Mouse (Mus musculus) liver, adult 2 months (tissue): ENCODE results near the gene Gtf3c6. TPM values are rescaled to one million over a fixed set of nuclear protein-coding genes. Genes with fewer than 3 reads are reported as not detected.
A peak's percentile ranks its signal among the peaks of the same experiment; 100 is the strongest.

Source experiments
- DNase-seq: peaks from one replicate; pipeline ENCODE4 v3.0.0-alpha.2; 2011; ENCODE audit warnings: low read depth, low spot score; ENCODE audit errors: extremely low read depth
- H3K27ac ChIP-seq: fragments of 200-500 bp; replicated peaks from 2 replicates; pipeline ENCODE4 v1.5.1; 2012; ENCODE audit warnings: low read depth, mild to moderate bottlenecking, control low read depth, inconsistent platforms, low read length; ENCODE audit not compliant: insufficient read depth
- H3K27me3 ChIP-seq: fragments of 200-500 bp; 2 replicates; pipeline ENCODE4 v1.6.1; 2012; ENCODE audit warnings: mild to moderate bottlenecking, moderate library complexity, low read length, inconsistent platforms; ENCODE audit not compliant: control insufficient read depth, insufficient read depth
- H3K36me3 ChIP-seq: fragments of 200-500 bp; 2 replicates; pipeline ENCODE4 v1.6.1; 2012; ENCODE audit warnings: low read length, inconsistent platforms; ENCODE audit not compliant: control insufficient read depth, insufficient read depth
- H3K4me1 ChIP-seq: fragments of 200-500 bp; 2 replicates; pipeline ENCODE4 v1.6.1; 2011; ENCODE audit warnings: low read length; ENCODE audit not compliant: control insufficient read depth, insufficient read depth
- H3K4me3 ChIP-seq: fragments of 200-500 bp; 2 replicates; pipeline ENCODE4 v1.5.1; 2011; ENCODE audit warnings: low read depth, mild to moderate bottlenecking, control low read depth, low read length, moderate library complexity; ENCODE audit not compliant: insufficient read depth
- H3K79me2 ChIP-seq: fragments of 200-500 bp; 2 replicates; pipeline ENCODE4 v1.6.1; 2012; ENCODE audit warnings: inconsistent platforms, mild to moderate bottlenecking, low read length, moderate library complexity; ENCODE audit not compliant: control insufficient read depth, insufficient read depth
- H3K9ac ChIP-seq: fragments of 200-500 bp; 2 replicates; pipeline ENCODE4 v1.6.1; 2012; ENCODE audit warnings: low read depth, mild to moderate bottlenecking, control low read depth, inconsistent platforms, low read length
- CTCF ChIP-seq: fragments of 200-500 bp; IDR thresholded peaks from 2 replicates; pipeline ENCODE4 v1.5.1; 2011; ENCODE audit warnings: low read depth, low read length, control low read depth
- POLR2A ChIP-seq: fragments of 200-500 bp; IDR thresholded peaks from 2 replicates; pipeline ENCODE4 v1.6.1; 2011; ENCODE audit warnings: low read length, control low read depth; ENCODE audit not compliant: insufficient read depth; ENCODE audit errors: extremely low read depth
- WGBS: fragments of 180-500 bp; shearing (Covaris S2); methylation state at CpG from one replicate; pipeline ENCODE4 v1.1.7; 2018; 5-methylcytosine and 5-hydroxymethylcytosine counted together
- polyA plus RNA-seq: library from polyadenylated mRNA; depleted of rRNA; stranded (reverse); fragments of >200 nt; gene quantifications from 2 replicates; pipeline ENCODE4 v1.2.3, GENCODE M21; 2012
- total RNA-seq: library from RNA; depleted of rRNA; stranded (reverse); fragments of >200 nt; gene quantifications from 2 replicates; pipeline ENCODE4 v1.2.3, GENCODE M21; 2014

Gene Gtf3c6
- total and polyA plus RNA-seq, 2 experiments, result 3.1 to 6.5 TPM

DNA sequence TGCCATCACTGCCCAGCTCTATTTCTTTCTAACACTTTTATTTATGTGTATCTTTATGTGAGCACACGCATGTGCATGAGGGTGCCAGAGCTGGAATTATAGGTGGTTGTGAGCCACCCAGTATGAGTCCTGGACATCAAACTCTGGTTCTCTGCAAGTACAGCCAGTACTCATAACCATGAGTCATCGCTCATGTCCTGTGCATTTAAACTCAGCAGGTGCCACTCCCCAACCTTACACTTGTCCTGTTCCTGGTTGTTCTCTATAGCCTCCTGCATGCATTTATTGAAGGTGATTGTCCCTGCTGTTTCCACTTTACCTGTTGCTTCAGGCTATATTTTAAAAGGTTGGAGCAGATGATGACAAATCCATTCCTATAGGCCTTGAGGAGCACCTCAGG, 23.7 kb upstream of the Gtf3c6 start:
- H3K9ac ChIP-seq, result no peak overlapping the region
- H3K36me3 ChIP-seq, result peaks cover 8% of the 10 kb centered on the region
- TF ChIP-seq POLR2A, result no peak
- no peak for TF ChIP-seq CTCF
- H3K27ac ChIP-seq, result no peak overlapping the region
- no peaks in the 10 kb centered on the region for H3K27me3 ChIP-seq
- WGBS, result 96% methylated on average over 2 of the region's 2 CpGs
- DNase-seq, result no peak
- H3K4me1 ChIP-seq, result no peaks in the 10 kb centered on the region
- H3K4me3 ChIP-seq, result no peak overlapping the region
- H3K79me2 ChIP-seq, result no peaks in the 10 kb centered on the region

DNA sequence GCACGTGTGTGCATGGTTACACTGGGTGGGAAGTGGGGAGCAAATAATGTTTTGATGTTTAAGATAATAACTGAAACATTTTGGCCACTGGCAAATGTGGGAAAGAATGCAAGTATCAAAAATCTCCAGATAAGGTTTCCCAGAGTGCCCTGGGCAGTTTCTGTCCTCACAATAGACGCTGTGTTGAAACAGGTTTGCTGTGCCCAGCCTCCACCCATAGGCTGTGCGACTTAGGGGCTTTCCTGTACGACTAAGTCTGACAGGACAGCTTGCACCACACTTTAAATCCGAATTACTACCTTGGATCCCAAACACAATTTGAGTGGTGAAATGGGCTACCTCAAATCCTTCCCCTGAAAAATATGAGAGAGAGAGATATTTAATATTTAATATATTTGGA, 20.4 kb upstream of the Gtf3c6 start:
- H3K79me2 ChIP-seq, result no peaks in the 10 kb centered on the region
- no peak overlapping the region for H3K27ac ChIP-seq
- TF ChIP-seq CTCF (no peak), POLR2A (no peak)
- no peaks in the 10 kb centered on the region for H3K27me3 ChIP-seq
- H3K36me3 ChIP-seq, result no peaks in the 10 kb centered on the region
- H3K4me1 ChIP-seq, result no peaks in the 10 kb centered on the region
- no peak overlapping the region for H3K9ac ChIP-seq
- no peak overlapping the region for H3K4me3 ChIP-seq
- no peak for DNase-seq
- WGBS, result 72% methylated on average over 5 of the region's 5 CpGs

DNA sequence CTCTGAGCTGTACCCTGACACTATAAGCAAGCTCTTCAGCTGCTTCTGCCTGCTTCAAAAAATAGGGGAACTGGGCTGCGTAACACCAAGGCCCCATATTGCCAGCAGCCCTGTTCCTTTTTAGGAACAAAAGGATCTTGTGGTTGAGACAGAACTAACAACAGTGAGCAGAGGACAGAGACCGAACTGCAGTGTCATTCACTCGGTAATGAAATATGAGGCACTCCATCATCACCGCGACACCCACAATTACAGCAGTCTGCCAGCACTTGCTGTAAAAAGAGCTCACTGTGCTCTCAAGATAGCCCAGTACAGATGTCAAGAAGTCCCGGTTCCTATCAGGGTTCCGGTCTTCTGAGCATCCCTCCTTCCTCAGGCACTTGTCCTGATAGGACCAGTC, 18.1 kb upstream of the Gtf3c6 start:
- H3K9ac ChIP-seq, result no peak overlapping the region

DNA sequence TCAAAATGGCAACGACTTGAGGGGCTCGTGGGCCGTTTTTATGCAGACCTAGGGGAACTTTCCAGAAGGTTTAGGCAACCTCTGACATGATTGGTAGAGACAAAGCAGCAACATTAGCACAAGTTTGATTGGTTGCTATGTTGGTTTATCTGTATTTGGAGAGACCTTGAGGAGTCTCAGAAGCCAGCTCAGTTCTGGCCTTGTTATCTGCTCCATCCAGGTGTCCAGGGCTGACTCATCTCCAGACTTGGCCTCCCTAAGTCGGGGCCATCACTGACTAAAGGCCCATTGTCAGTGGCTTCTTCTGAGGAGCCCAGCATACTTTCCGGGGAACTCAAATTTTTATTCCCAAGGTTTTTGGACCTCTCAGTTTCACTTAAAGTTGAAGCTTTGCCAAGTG, 16.0 kb upstream of the Gtf3c6 start:
- no peaks in the 10 kb centered on the region for H3K36me3 ChIP-seq
- no peak overlapping the region for H3K4me3 ChIP-seq
- no peak overlapping the region for H3K9ac ChIP-seq
- TF ChIP-seq CTCF (no peak), POLR2A (no peak)
- no peaks in the 10 kb centered on the region for H3K27me3 ChIP-seq
- WGBS, result 79% methylated on average over 5 of the region's 5 CpGs
- no peaks in the 10 kb centered on the region for H3K79me2 ChIP-seq
- no peaks in the 10 kb centered on the region for H3K4me1 ChIP-seq
- no peak overlapping the region for H3K27ac ChIP-seq
- DNase-seq, result no peak

More for the DNA sequence above, 18.1 kb upstream of the Gtf3c6 start:
- H3K4me1 ChIP-seq, result no peaks in the 10 kb centered on the region
- WGBS, result 78% methylated on average over 7 of the region's 7 CpGs
- no peak overlapping the region for H3K4me3 ChIP-seq
- H3K27ac ChIP-seq, result no peak overlapping the region
- TF ChIP-seq POLR2A, result no peak
- no peak for TF ChIP-seq CTCF
- no peaks in the 10 kb centered on the region for H3K36me3 ChIP-seq
- DNase-seq, result no peak
- no peaks in the 10 kb centered on the region for H3K79me2 ChIP-seq
- H3K27me3 ChIP-seq, result no peaks in the 10 kb centered on the region

GRCm38 (mm10) chr10:40271216-40271615, 13.3 kb upstream of the Gtf3c6 start:
- TF ChIP-seq CTCF (no peak), POLR2A (no peak)
- Histone ChIP-seq H3K4me3 (no peak overlapping the region), H3K9ac (no peak overlapping the region), H3K27me3 (no peaks in the 10 kb centered on the region), H3K4me1 (no peaks in the 10 kb centered on the region), H3K27ac (no peak overlapping the region), H3K79me2 (no peaks in the 10 kb centered on the region), H3K36me3 (no peaks in the 10 kb centered on the region)
- DNase-seq, result no peak
- WGBS, result 96% methylated on average over 3 of the region's 3 CpGs

GRCm38 (mm10) chr10:40264920-40265319, 7.0 kb upstream of the Gtf3c6 start:
- no peak for DNase-seq
- 91% methylated on average over 3 of the region's 3 CpGs for WGBS

More at GRCm38 (mm10) chr10:40264920-40265319, 7.0 kb upstream of the Gtf3c6 start:
- Histone ChIP-seq H3K36me3 (no peaks in the 10 kb centered on the region), H3K4me3 (no peak overlapping the region), H3K79me2 (no peaks in the 10 kb centered on the region), H3K27me3 (no peaks in the 10 kb centered on the region), H3K9ac (no peak overlapping the region), H3K27ac (no peak overlapping the region), H3K4me1 (no peaks in the 10 kb centered on the region)
- TF ChIP-seq POLR2A (no peak), CTCF (peak; percentile 22; the same call in 1 of the 2 replicates)
